Mouse (Mus musculus): ENCODE results near the gene Mov10.

DNA sequence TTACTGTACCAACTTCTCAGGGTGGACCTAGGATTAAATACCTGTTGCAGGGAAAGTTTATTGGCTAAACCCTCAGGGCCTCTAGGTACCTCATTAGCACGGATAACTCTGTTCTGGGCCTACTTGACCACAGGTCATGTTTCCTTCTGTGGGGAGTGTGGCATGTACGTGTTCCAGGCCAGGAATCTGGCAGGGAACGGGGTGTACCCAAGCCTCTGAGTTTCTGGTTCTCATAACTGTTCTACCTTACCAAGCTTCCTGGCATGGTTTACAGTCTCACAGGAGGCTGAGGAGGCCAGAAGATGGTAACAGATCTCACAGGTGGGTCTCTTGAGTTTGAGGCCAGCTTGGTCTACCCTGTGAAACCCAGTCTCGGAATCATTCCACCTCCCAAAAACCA lies 28.2 kb upstream of the Mov10 start:
- no peak for TF ChIP-seq CTCF (conservative IDR thresholded peaks at IDR 0.05; ENCODE audit: insufficient read depth, insufficient read length, low read depth, low read length)
- TF ChIP-seq POLR2A (IDR thresholded peaks at IDR 0.05; ENCODE audit: low read depth, low read length), result no peak

Data from kidney, adult 2 months (tissue).